Mouse (Mus musculus) MEL (cell line): Measurements from ENCODE around the gene Dlg2.

Experiments used
- BHLHE40 ChIP-seq: IDR thresholded peaks from 2 replicates; pipeline ENCODE4 v1.6.1; 2012; ENCODE audit warnings: low read depth, mild to moderate bottlenecking, inconsistent platforms, low read length, improper control_type of control experiment, borderline replicate concordance
- CHD2 ChIP-seq: IDR thresholded peaks from 2 replicates; pipeline ENCODE4 v1.6.1; 2011; ENCODE audit warnings: low read length, improper control_type of control experiment
- CTCF ChIP-seq, 3 experiments: IDR thresholded peaks in 2 of 3; conservative IDR thresholded peaks in 1 of 3; 2 replicates each; pipeline ENCODE4 v1.5.1; 2011 to 2012; ENCODE audit warnings: low read length in 3 of 3, low read depth in 2 of 3, mild to moderate bottlenecking in 2 of 3, improper control_type of control experiment in 1 of 3, inconsistent platforms in 1 of 3, mixed read lengths in 1 of 3, moderate library complexity in 1 of 3; ENCODE audit not compliant: control insufficient read depth in 1 of 3, insufficient read depth in 1 of 3, poor library complexity in 1 of 3, severe bottlenecking in 1 of 3
- E2F4 ChIP-seq: IDR thresholded peaks from 2 replicates; pipeline ENCODE4 v1.6.1; 2011; ENCODE audit warnings: low read depth, low read length, improper control_type of control experiment, borderline replicate concordance
- KAT2A ChIP-seq: conservative IDR thresholded peaks from 2 replicates; pipeline ENCODE4 v1.6.1; 2012; ENCODE audit warnings: low read depth, low read length, improper control_type of control experiment, inconsistent platforms
- MEF2A ChIP-seq: IDR thresholded peaks from 2 replicates; pipeline ENCODE4 v1.6.1; 2014; ENCODE audit warnings: low read depth, mild to moderate bottlenecking, inconsistent platforms, low read length, improper control_type of control experiment; ENCODE audit not compliant: poor library complexity, insufficient replicate concordance, severe bottlenecking; ENCODE audit errors: extremely low read depth
- NELFE ChIP-seq: IDR thresholded peaks from 2 replicates; pipeline ENCODE4 v1.6.1; 2011; ENCODE audit warnings: low read depth, low read length, improper control_type of control experiment
- RAD21 ChIP-seq: IDR thresholded peaks from 2 replicates; pipeline ENCODE4 v1.6.1; 2011; ENCODE audit warnings: mild to moderate bottlenecking, low read depth, low read length, improper control_type of control experiment
- RCOR1 ChIP-seq: IDR thresholded peaks from 2 replicates; pipeline ENCODE4 v1.6.1; 2012; ENCODE audit warnings: low read depth, mild to moderate bottlenecking, inconsistent platforms, low read length, improper control_type of control experiment
- USF1 ChIP-seq: IDR thresholded peaks from 2 replicates; pipeline ENCODE4 v1.6.1; 2014; ENCODE audit warnings: low read depth, mild to moderate bottlenecking, inconsistent platforms, low read length, improper control_type of control experiment, moderate library complexity
- ZC3H11A ChIP-seq: IDR thresholded peaks from 2 replicates; pipeline ENCODE4 v1.6.1; 2012; ENCODE audit warnings: low read depth, mild to moderate bottlenecking, inconsistent platforms, low read length, improper control_type of control experiment
- ZNF384 ChIP-seq: IDR thresholded peaks from 2 replicates; pipeline ENCODE4 v1.6.1; 2012; ENCODE audit warnings: low read depth, mild to moderate bottlenecking, inconsistent platforms, low read length, improper control_type of control experiment

DNA sequence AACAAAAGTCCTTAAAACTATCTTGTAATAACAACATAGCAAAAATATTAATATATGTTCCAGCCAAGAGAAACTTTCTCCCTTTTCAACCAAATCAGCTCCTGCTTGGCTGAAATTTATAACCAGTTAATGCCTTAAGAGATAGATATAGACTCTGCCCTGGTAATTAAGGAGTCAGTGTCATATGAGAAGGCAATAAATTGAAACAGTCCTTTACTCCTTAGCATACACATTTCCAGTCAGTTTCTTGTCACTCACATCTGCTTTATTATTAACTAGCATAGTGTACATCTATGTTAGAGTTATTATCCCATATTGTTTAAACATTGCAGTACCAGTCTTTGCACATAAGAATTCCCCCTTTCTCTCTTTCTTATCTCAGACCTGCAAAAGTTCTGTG lies 1197.9 kb downstream of the Dlg2 start:
- TF ChIP-seq MEF2A = no peak
- TF ChIP-seq RAD21 = no peak
- TF ChIP-seq RCOR1 = no peak
- TF ChIP-seq ZNF384 = no peak
- no peak for TF ChIP-seq ZC3H11A
- no peak for TF ChIP-seq BHLHE40
- TF ChIP-seq NELFE = no peak
- no peak for TF ChIP-seq CHD2
- no peak for TF ChIP-seq CTCF (IDR thresholded peaks at IDR 0.05 in 2 of 3, conservative IDR thresholded peaks at IDR 0.05 in 1 of 3; ENCODE audit: control insufficient read depth in 1 of 3, insufficient read depth in 1 of 3, low read depth in 2 of 3, low read length in 3 of 3, poor library complexity in 1 of 3, severe bottlenecking in 1 of 3)
- no peak for TF ChIP-seq KAT2A
- no peak for TF ChIP-seq USF1
- no peak for TF ChIP-seq E2F4
